Mouse (Mus musculus): ENCODE measurements at regions not wholly inside any gene's neighbourhood (a gene's known extent, or its start where the extent isn't known, plus 50 kb on each side); places are given as distances from the start of the nearest gene placed in this dataset.

DNA sequence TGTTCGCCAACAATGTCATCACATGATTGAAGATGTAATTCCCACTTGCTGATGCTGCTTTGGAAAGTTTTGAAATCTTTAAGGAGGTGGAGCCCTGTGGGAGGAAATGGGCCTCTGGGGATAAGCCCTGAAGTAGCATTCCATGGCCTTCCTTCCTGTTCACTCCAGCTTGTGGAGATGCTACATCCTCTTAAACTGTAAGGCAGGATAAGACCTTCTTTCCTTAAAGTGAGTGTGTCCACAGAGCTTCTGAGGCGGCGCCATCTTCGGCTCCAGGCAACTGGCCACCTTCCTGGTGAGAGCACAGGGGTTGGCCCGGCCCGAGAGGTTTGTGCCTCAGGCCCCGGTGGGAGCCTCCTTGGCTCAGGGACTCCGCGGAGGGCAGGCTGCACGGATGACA is 173.1 kb downstream of the Fam124b start:
- no peaks in the 10 kb centered on the region for H3K4me1 ChIP-seq (ENCODE audit: control insufficient read depth, insufficient read depth, insufficient read length, low read length)
- WGBS, result 80% methylated on average over 10 of the region's 10 CpGs
- no peaks in the 10 kb centered on the region for H3K27me3 ChIP-seq (ENCODE audit: control insufficient read depth, insufficient read depth, low read length)
- H3K36me3 ChIP-seq (ENCODE audit: control insufficient read depth, insufficient read depth, low read length), result no peaks in the 10 kb centered on the region
- H3K4me3 ChIP-seq (ENCODE audit: low read depth, low read length), result no peak overlapping the region
- TF ChIP-seq POLR2A (IDR thresholded peaks at IDR 0.05; ENCODE audit: low read depth, low read length) (no peak), CTCF (IDR thresholded peaks at IDR 0.05; ENCODE audit: extremely low read depth, insufficient read length, insufficient replicate concordance, low read depth, low read length) (no peak)
- no peak overlapping the region for H3K27ac ChIP-seq (ENCODE audit: insufficient read depth, low read depth, low read length)

DNA sequence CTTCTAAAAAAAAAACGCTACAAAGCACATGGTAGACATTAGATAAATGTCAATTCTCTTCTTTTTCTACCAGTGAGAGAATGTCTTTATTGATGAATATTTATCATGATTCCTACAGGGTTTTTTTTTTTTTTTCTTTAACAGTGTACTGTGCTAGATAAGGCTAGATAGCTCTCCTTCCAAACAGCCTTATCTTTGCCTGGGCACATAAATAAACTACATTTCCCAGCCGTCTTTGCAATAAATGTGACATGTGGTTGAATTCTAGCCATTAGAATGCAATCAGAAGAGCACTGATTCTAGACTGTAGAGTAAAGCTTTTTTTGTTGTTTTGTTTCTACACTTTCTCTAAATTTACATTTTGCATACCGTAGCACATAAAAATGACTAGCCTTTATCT is 177.9 kb downstream of the Fam124b start:
- 59% methylated on average over 3 of the region's 3 CpGs for WGBS
- no peak for TF ChIP-seq POLR2A (IDR thresholded peaks at IDR 0.05; ENCODE audit: low read depth, low read length)
- no peak for TF ChIP-seq CTCF (IDR thresholded peaks at IDR 0.05; ENCODE audit: extremely low read depth, insufficient read length, insufficient replicate concordance, low read depth, low read length)
- H3K4me1 ChIP-seq (ENCODE audit: control insufficient read depth, insufficient read depth, insufficient read length, low read length), result no peaks in the 10 kb centered on the region
- no peak overlapping the region for H3K4me3 ChIP-seq (ENCODE audit: low read depth, low read length)
- no peaks in the 10 kb centered on the region for H3K27me3 ChIP-seq (ENCODE audit: control insufficient read depth, insufficient read depth, low read length)
- H3K36me3 ChIP-seq (ENCODE audit: control insufficient read depth, insufficient read depth, low read length), result no peaks in the 10 kb centered on the region
- H3K27ac ChIP-seq (ENCODE audit: insufficient read depth, low read depth, low read length), result no peak overlapping the region

DNA sequence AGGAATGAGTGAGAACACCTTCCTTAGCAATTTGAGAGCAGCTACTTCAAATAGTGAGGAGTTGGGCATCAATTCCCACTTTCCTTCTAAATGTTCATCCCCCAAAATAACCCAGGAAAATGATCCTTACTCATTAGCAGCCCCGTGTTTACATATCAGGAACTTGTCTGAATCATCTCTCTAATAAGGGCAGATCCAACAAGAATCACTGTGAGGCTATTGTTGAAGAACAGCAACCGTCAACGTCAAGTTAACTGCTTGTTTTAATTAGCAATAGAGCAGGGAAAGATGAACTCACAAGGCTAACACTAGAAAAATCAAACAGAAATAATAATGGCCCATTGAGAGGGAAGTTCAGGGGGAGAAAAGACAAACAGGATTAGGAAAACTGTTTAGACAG is 178.4 kb downstream of the Fam124b start:
- no peaks in the 10 kb centered on the region for H3K4me1 ChIP-seq (ENCODE audit: control insufficient read depth, insufficient read depth, insufficient read length, low read length)
- H3K4me3 ChIP-seq (ENCODE audit: low read depth, low read length), result no peak overlapping the region
- no peaks in the 10 kb centered on the region for H3K27me3 ChIP-seq (ENCODE audit: control insufficient read depth, insufficient read depth, low read length)
- no peaks in the 10 kb centered on the region for H3K36me3 ChIP-seq (ENCODE audit: control insufficient read depth, insufficient read depth, low read length)
- WGBS, result 48% methylated on average over 3 of the region's 3 CpGs
- H3K27ac ChIP-seq (ENCODE audit: insufficient read depth, low read depth, low read length), result no peak overlapping the region
- TF ChIP-seq CTCF (IDR thresholded peaks at IDR 0.05; ENCODE audit: extremely low read depth, insufficient read length, insufficient replicate concordance, low read depth, low read length), result no peak
- TF ChIP-seq POLR2A (IDR thresholded peaks at IDR 0.05; ENCODE audit: low read depth, low read length), result no peak

DNA sequence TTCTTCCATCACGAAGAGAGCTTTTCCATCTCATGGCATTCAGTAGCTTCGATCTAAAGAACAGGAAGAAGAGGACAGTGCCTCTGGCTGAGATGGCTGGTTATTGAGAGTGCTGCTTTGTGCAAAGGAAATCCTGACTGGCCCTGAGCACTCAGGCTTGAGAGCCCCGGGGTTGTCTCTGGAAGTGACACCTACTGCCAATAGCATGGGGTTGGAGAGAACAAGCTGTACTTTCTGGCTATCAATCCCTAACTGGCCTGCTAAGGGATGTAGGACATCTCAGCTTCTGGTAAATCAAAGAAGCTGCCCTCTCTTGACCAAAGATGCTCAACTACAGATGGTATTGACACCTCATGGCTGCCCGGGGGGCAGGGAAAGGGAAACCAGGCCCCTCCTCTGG is 178.2 kb upstream of the Serpine2 start:
- H3K27ac ChIP-seq (ENCODE audit: insufficient read depth, low read depth, low read length), result no peak overlapping the region
- no peaks in the 10 kb centered on the region for H3K36me3 ChIP-seq (ENCODE audit: control insufficient read depth, insufficient read depth, low read length)
- no peaks in the 10 kb centered on the region for H3K27me3 ChIP-seq (ENCODE audit: control insufficient read depth, insufficient read depth, low read length)
- H3K4me1 ChIP-seq (ENCODE audit: control insufficient read depth, insufficient read depth, insufficient read length, low read length), result no peaks in the 10 kb centered on the region
- TF ChIP-seq POLR2A (IDR thresholded peaks at IDR 0.05; ENCODE audit: low read depth, low read length), result no peak
- no peak for TF ChIP-seq CTCF (IDR thresholded peaks at IDR 0.05; ENCODE audit: extremely low read depth, insufficient read length, insufficient replicate concordance, low read depth, low read length)
- 81% methylated on average over 4 of the region's 4 CpGs for WGBS
- no peak overlapping the region for H3K4me3 ChIP-seq (ENCODE audit: low read depth, low read length)

DNA sequence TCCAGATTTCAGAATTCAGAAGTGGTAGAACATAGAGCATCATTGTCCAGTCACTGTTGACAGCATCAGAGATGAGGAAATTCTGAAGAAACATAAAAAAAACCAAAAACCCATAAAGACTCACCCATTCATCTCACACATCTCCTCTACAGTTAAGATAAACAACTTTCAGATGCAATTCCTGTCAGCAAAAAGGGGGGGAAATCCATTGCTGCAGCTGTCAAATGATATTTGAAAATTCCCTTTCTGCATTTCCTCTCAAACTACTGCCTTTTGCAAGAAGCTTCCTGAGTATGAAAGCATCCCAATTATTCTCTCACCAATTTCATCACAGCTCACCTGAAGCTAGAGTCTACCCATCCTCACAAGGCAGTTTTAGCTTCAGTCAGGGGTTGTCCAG is 177.1 kb upstream of the Serpine2 start:
- H3K4me1 ChIP-seq (ENCODE audit: control insufficient read depth, insufficient read depth, insufficient read length, low read length), result no peaks in the 10 kb centered on the region
- TF ChIP-seq POLR2A (IDR thresholded peaks at IDR 0.05; ENCODE audit: low read depth, low read length), result no peak
- no peak for TF ChIP-seq CTCF (IDR thresholded peaks at IDR 0.05; ENCODE audit: extremely low read depth, insufficient read length, insufficient replicate concordance, low read depth, low read length)
- no peak overlapping the region for H3K27ac ChIP-seq (ENCODE audit: insufficient read depth, low read depth, low read length)
- H3K36me3 ChIP-seq (ENCODE audit: control insufficient read depth, insufficient read depth, low read length), result no peaks in the 10 kb centered on the region
- no peaks in the 10 kb centered on the region for H3K27me3 ChIP-seq (ENCODE audit: control insufficient read depth, insufficient read depth, low read length)
- no peak overlapping the region for H3K4me3 ChIP-seq (ENCODE audit: low read depth, low read length)

DNA sequence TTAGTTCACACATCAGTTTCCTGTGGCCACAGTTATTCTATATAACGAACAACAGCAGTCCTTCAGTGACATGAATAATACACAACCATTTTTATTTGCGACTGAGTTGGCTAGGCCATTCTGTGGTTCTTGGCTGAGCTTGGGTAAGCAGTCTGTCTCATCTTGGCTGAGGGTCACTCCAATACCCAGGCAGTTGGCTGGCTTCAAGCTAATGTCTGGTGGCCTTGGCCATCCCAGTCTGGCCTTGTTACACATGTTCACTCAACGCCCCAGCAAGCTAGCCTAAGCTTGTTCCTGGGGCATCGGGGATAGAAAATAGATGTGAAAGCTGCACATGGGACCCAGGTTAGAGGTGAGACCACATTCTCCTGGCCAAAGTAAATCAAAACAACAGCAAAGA is 175.5 kb upstream of the Serpine2 start:
- H3K36me3 ChIP-seq (ENCODE audit: control insufficient read depth, insufficient read depth, low read length), result no peaks in the 10 kb centered on the region
- TF ChIP-seq POLR2A (IDR thresholded peaks at IDR 0.05; ENCODE audit: low read depth, low read length) (no peak), CTCF (IDR thresholded peaks at IDR 0.05; ENCODE audit: extremely low read depth, insufficient read length, insufficient replicate concordance, low read depth, low read length) (no peak)
- no peak overlapping the region for H3K27ac ChIP-seq (ENCODE audit: insufficient read depth, low read depth, low read length)
- no peaks in the 10 kb centered on the region for H3K4me1 ChIP-seq (ENCODE audit: control insufficient read depth, insufficient read depth, insufficient read length, low read length)
- 96% methylated on average over 4 of the region's 4 CpGs for WGBS
- H3K27me3 ChIP-seq (ENCODE audit: control insufficient read depth, insufficient read depth, low read length), result no peaks in the 10 kb centered on the region
- H3K4me3 ChIP-seq (ENCODE audit: low read depth, low read length), result no peak overlapping the region

DNA sequence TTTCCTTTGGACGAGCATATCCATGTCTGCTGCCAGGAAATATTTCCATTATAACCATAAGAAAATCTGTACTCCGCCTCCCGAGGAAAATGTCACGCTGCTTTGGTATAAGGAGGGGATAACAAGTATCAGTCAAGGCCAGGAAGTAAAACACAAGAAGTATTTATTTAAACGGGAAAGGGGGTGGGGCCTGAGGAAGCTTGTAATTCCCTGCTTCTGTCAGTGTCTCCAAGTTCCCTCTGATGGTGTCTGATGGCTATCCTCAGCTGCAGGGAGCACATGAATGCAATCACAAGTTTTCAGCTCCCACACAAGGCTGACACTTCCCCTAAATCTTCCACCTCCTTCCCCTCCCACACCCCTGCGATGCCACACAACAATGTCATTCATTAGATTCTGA is 172.5 kb upstream of the Serpine2 start:
- WGBS, result 46% methylated on average over 6 of the region's 6 CpGs
- TF ChIP-seq POLR2A (IDR thresholded peaks at IDR 0.05; ENCODE audit: low read depth, low read length), result no peak
- TF ChIP-seq CTCF (IDR thresholded peaks at IDR 0.05; ENCODE audit: extremely low read depth, insufficient read length, insufficient replicate concordance, low read depth, low read length), result no peak
- H3K27me3 ChIP-seq (ENCODE audit: control insufficient read depth, insufficient read depth, low read length), result no peaks in the 10 kb centered on the region
- no peak overlapping the region for H3K27ac ChIP-seq (ENCODE audit: insufficient read depth, low read depth, low read length)
- no peak overlapping the region for H3K4me3 ChIP-seq (ENCODE audit: low read depth, low read length)
- H3K4me1 ChIP-seq (ENCODE audit: control insufficient read depth, insufficient read depth, insufficient read length, low read length), result no peaks in the 10 kb centered on the region
- H3K36me3 ChIP-seq (ENCODE audit: control insufficient read depth, insufficient read depth, low read length), result no peaks in the 10 kb centered on the region

DNA sequence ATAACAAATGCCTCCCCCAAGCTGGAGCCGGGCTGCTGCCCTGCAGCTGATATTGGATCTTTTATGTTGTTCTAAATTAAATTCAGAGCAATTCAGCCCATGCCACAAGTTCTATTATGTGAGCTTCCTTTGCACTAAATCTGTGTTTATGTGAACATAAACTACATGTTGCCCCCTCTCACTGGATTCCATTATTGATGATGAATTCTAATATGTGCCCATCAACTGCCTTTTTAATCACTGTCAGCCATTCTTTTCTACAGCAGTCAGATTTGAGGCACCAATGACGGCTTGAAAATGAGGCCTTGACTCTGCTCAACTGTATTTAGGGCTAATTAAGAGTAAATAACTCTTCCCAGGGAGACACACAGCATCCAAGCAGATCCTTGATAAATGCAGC is 172.1 kb upstream of the Serpine2 start:
- TF ChIP-seq CTCF (IDR thresholded peaks at IDR 0.05; ENCODE audit: extremely low read depth, insufficient read length, insufficient replicate concordance, low read depth, low read length), result no peak
- TF ChIP-seq POLR2A (IDR thresholded peaks at IDR 0.05; ENCODE audit: low read depth, low read length), result no peak
- Histone ChIP-seq H3K4me3 (ENCODE audit: low read depth, low read length) (no peak overlapping the region), H3K4me1 (ENCODE audit: control insufficient read depth, insufficient read depth, insufficient read length, low read length) (no peaks in the 10 kb centered on the region), H3K27me3 (ENCODE audit: control insufficient read depth, insufficient read depth, low read length) (no peaks in the 10 kb centered on the region), H3K27ac (ENCODE audit: insufficient read depth, low read depth, low read length) (no peak overlapping the region), H3K36me3 (ENCODE audit: control insufficient read depth, insufficient read depth, low read length) (no peaks in the 10 kb centered on the region)
- WGBS, result 69% methylated on average over 2 of the region's 2 CpGs

All from small intestine, adult 2 months (tissue).